Mouse (Mus musculus) MN1 (cell line): ENCODE measurements around the gene Adck1.
"Not testable (repeated sequence)": the region's sequence is repeated elsewhere in the genome, so short reads cannot be mapped to it uniquely, and the experiment has no call there.

Experiments used
- DNase-seq: peaks from one replicate; pipeline ENCODE4 v3.0.0-alpha.2; 2016; ENCODE audit warnings: low spot score

Adck1 gene

GRCm38 (mm10) chr12:88360441-88361119 lies at the start of gene Adck1:
Gene Adck1 (plus strand): TSS chr12:88360554.
- DNase-seq: peak; percentile 83

- DNase-seq: no peak
Measured at GRCm38 (mm10) chr12:88314556-88314955, 45.8 kb upstream of the Adck1 start.

DNA sequence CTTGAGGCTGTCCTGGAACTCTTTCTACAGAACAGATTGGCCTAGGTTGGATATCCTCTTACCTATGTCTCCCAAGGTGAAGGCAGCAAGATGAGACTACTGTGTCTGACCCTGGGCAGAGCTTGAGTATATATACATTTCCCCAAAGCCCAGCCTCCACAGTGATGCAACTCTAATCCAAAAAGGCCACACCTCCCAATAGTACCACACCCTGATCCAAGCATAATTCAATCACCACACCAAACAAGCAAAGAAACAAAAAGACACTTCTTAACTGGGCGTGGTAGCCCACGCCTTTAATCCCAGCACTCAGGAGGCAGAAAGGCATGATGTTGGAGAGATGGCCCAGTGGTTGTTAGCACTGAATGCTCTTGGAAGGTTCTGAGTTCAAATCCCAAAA lies 36.4 kb upstream of the Adck1 start, which contains the start of gene Gm5039:
Gene Gm5039, minus strand, starts transcription at position 101 of the 400 bp plus-strand sequence.
- not testable (repeated sequence) for DNase-seq

DNA sequence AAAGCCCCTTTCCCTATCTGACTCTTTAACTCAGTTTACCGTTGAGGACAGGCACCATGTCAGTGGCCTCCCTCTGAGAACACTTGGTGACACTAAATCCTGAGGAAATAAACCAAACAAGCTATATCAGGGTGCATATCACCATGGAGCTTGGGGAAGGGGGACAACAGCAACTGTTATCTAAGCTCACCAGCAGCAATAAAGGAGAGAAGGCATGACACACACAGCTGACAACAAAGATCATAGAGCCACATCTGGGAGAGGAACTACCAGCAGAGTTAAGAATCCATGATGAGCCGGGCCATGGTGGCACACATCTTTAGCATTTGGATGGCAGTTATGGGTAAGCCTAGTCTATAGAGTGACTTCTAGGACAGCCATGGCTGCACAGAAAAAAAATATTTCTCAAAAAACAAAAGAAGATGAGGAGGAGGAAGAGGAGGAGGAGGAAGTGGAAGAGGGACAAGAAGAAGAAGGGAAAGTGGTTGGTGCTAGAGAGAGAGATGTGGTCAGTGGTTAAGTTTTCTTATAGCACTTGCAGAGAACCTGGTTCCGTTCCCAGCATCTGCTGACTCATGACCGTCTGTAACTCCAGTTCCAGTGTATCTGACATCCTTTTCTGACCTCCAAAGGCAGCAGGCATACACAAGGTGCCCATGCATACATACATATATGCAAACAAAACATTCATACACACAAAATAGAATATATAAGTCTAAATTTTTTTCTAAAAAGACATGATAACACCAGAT lies 23.5 kb upstream of the Adck1 start:
- not testable (repeated sequence) for DNase-seq

- not testable (repeated sequence) for DNase-seq
Measured at GRCm38 (mm10) chr12:88341286-88341685, 19.1 kb upstream of the Adck1 start.

DNA sequence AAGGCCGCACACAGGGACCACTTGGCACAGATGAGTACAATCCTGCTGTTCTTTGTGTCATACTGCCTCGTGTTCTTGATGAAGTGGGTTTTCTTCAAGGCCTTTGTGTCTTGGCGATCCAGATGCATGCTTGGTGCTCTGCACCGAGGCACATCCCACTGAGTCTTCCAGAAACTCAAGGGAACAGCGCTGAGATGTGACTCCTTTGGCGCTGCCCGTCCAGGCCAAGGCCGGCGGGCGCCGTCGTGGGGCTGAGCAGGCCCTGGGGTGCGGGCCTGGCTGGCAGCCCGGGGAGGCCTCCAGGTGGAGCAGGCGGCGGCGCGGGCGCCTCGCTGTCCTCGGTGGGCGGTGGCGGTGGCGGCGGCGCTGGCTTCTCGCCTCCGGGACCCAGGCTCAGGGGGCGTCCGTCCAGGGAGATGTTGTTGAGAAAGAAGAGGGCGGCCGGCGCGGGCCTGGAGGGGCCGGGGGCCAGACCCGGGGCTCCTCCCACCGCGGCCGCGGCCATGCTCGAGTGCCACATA lies 6.1 kb upstream of the Adck1 start:
- no peak for DNase-seq

GRCm38 (mm10) chr12:88361120-88361445 lies 729 bp downstream of the Adck1 start:
- no peak for DNase-seq

DNA sequence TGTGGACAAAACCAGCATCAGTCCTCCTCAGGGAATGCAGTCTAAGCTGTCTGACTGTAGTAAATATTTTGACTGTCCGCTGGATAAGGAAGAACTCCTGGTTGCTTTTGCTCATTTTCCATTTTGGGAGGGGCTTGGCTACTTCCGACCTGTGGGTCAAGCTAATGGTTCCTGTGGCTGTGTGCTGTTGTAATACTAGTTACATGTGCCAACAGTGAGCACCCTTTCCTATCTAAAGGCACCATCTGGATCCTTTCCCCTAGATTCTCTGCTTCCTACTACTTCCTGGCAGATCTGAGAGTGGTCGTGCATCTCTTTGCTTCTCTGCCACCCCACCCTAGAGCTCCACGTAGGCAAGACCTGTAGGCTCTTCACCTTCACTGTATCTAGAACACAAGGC lies 7.3 kb downstream of the Adck1 start:
- DNase-seq: no peak

- no peak for DNase-seq
Measured at GRCm38 (mm10) chr12:88368618-88369017, 8.3 kb downstream of the Adck1 start.

DNA sequence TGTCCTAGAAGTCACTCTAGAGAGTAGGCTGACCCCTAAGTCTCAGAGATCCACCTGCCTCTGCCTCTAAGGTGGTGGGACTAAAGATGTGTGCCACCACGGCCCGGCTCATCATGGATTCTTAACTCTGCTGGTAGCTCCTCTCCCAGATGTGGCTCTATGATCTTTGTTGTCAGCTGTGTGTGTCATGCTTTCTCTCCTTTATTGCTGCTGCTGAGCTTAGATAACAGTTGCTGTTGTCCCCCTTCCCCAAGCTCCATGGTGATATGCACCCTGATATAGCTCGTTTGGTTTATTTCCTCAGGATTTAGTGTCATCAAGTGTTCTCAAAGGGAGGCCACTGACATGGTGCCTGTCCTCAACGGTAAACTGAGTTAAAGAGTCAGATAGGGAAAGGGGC lies 9.3 kb downstream of the Adck1 start:
- DNase-seq: not testable (repeated sequence)

DNA sequence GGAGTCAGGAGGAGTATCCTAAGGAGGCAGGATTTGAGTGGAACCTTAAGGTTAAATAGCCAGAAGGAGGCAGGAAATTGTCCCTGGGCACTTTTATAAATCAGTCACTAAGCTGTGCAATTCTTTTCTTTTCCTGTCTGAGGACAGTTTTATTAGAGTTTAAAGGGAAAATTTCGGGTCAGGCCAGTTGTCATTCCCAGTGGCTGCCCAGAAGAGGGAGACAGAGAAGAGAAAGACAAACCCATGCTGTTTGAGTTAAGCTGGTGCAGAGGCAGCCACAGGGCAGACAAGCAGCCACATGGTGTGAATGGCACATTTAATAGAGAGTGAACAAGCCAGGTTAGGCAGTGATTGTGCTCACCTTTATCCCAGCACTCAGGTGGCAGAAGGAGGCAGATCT lies 10.0 kb downstream of the Adck1 start:
- DNase-seq: not testable (repeated sequence)

GRCm38 (mm10) chr12:88372018-88372417 lies 11.7 kb downstream of the Adck1 start:
- DNase-seq: no peak

GRCm38 (mm10) chr12:88376820-88377219 lies 16.5 kb downstream of the Adck1 start:
- no peak for DNase-seq

DNA sequence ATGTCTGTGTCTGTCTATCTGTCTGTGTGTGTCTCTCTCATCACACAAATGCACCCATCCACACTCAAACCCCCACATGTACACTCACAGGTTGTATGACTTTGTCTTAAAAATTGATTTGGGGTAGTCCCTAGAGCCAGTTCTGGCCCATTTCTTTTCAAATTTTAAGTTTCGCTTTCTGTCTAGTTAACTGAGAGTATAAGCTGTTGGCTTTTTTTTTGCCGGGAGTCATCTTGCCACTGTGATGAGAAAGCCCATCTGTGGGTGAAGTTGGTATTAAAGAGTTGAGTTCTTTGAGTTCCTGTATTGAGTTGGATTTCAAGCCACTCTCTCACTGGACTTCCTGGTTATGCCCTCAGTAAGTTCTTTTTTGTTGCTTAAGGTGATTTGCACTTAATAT lies 17.9 kb downstream of the Adck1 start:
- no peak for DNase-seq

DNA sequence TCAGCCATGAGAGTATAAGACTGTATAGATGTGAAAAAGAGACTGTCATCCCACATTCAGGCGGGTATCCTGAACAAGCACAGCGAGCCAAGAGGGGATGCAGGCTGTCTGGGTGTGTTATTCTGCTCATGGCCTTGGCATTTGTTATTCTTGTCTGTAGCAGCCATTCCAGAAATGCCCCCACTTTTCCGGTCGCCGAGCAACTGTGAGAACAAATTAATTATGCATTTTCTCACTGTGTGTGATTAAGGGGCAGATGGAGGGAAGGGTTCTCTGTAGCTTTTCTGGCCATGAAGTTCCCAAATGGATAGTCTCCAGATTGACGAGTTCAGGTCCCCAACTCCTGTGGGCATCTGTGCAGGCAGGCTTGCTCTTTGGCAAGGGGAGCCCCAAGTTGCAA lies 28.5 kb downstream of the Adck1 start:
- DNase-seq: no peak

DNA sequence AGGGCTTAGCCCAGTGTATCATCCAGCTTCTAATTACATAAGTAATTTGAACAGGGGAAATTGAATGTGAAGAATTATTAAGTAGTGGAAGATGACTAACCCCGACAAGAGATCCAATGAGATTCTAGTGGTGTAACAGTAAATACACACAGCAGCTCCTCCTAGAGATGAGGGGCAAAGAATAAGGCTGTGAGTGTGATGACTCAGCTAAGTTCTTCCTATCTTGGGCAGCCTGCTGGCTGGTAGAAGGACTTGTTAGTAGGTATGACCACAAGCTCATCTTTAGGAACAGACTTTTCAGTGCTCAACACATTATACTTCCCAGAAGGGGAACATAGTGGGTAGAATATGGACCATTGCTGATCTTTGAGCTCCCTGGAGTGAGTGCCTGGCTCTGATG lies 38.3 kb downstream of the Adck1 start:
- no peak for DNase-seq

GRCm38 (mm10) chr12:88403541-88403940 lies 43.2 kb downstream of the Adck1 start:
- no peak for DNase-seq

- DNase-seq: peak; percentile 62
Measured at GRCm38 (mm10) chr12:88405113-88405512, 44.8 kb downstream of the Adck1 start.

DNA sequence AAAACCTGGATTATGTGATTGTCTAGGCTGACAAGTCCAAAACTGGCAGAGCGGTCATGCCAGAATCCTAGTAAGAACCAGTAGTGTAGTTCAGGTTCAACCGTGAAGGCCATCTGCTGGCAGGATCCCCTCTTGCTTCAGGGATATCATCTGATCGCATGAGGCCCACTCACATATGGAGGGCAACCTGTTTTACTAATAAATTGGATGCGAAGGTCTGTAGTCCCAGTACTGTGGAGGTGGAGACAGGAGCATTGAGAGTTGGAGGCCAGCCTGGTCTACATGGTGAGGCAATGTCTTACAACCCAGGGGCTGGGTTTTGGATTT lies 47.6 kb downstream of the Adck1 start:
- no peak for DNase-seq

GRCm38 (mm10) chr12:88408323-88409047 lies 48.1 kb downstream of the Adck1 start:
- no peak for DNase-seq

DNA sequence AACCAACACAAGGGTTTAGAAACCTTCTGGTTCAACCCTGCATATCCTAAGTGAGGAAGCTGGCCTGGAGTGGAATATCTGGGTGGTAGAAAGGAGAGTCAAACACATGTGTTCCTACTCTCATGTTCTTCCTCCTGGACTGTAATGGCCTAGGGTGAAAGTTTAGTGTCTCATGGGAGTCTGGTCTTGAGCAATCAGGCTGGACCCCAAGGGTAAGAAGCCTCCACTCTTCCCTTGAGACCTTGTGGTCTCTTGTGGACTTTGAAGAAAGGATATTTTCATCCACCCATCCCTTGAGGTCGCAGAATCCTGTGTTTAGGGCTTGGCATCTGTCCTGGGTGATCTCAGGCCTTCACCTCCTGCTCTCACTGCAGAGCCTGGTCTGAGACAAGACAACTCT lies 52.9 kb downstream of the Adck1 start:
- DNase-seq: no peak

GRCm38 (mm10) chr12:88419912-88420621 lies 59.7 kb downstream of the Adck1 start:
- peak; percentile 17 for DNase-seq
